Mouse (Mus musculus): Measurements from ENCODE around the gene Safb2.

- no peak for TF ChIP-seq CTCF (IDR thresholded peaks at IDR 0.05; ENCODE audit: low read depth)
- no peak for TF ChIP-seq EP300 (IDR thresholded peaks at IDR 0.05; ENCODE audit: low read depth)
These were observed 47.4 kb upstream of the Safb2 start for GRCm38 (mm10) chr17:56631807-56632206.

Data from heart, postnatal 0 days (tissue).